Mouse (Mus musculus) left cerebral cortex, adult 11 months (tissue): ENCODE data around the gene Adcy9.
"Not testable (repeated sequence)": the region's sequence is repeated elsewhere in the genome, so short reads cannot be mapped to it uniquely, and the experiment has no call there.

Experiments used
- DNase-seq: peaks from one replicate; pipeline ENCODE4 v3.0.0; 2022; ENCODE audit warnings: low spot score

Gene Adcy9

GRCm38 (mm10) chr16:4381487-4381886, 38.8 kb downstream of the Adcy9 start:
- no peak for DNase-seq

GRCm38 (mm10) chr16:4378788-4379187, 41.5 kb downstream of the Adcy9 start:
- DNase-seq = no peak

GRCm38 (mm10) chr16:4377556-4377955, 42.7 kb downstream of the Adcy9 start:
- DNase-seq = no peak

- DNase-seq = no peak
Observed at GRCm38 (mm10) chr16:4374780-4375380, 45.4 kb downstream of the Adcy9 start.

GRCm38 (mm10) chr16:4374270-4374669, 46.0 kb downstream of the Adcy9 start:
- no peak for DNase-seq

- DNase-seq = no peak
Observed at GRCm38 (mm10) chr16:4371039-4371438, 49.3 kb downstream of the Adcy9 start.

- no peak for DNase-seq
Observed at GRCm38 (mm10) chr16:4370141-4370541, 50.2 kb downstream of the Adcy9 start.

- no peak for DNase-seq
Observed at GRCm38 (mm10) chr16:4367930-4368329, 52.4 kb downstream of the Adcy9 start.

- DNase-seq = no peak
Observed at GRCm38 (mm10) chr16:4367291-4367690, 53.0 kb downstream of the Adcy9 start.

- DNase-seq = no peak
Observed at GRCm38 (mm10) chr16:4366671-4367070, 53.6 kb downstream of the Adcy9 start.

- no peak for DNase-seq
Observed at GRCm38 (mm10) chr16:4363341-4364116, 56.8 kb downstream of the Adcy9 start.

- no peak for DNase-seq
Observed at GRCm38 (mm10) chr16:4355260-4356043, 64.8 kb downstream of the Adcy9 start.

GRCm38 (mm10) chr16:4342579-4342978, 77.7 kb downstream of the Adcy9 start:
- no peak for DNase-seq

- DNase-seq = no peak
Observed at GRCm38 (mm10) chr16:4341316-4342062, 78.8 kb downstream of the Adcy9 start.

GRCm38 (mm10) chr16:4339216-4339615, 81.1 kb downstream of the Adcy9 start:
- DNase-seq = not testable (repeated sequence)

GRCm38 (mm10) chr16:4337269-4337668, 83.0 kb downstream of the Adcy9 start:
- no peak for DNase-seq

- no peak for DNase-seq
Observed at GRCm38 (mm10) chr16:4333788-4334187, 86.5 kb downstream of the Adcy9 start.

GRCm38 (mm10) chr16:4333371-4333770, 86.9 kb downstream of the Adcy9 start:
- no peak for DNase-seq

GRCm38 (mm10) chr16:4327081-4327480, 93.2 kb downstream of the Adcy9 start:
- DNase-seq = no peak

- no peak for DNase-seq
Observed at GRCm38 (mm10) chr16:4325801-4326200, 94.5 kb downstream of the Adcy9 start.

- DNase-seq = no peak
Observed at GRCm38 (mm10) chr16:4324967-4325366, 95.3 kb downstream of the Adcy9 start.

- no peak for DNase-seq
Observed at GRCm38 (mm10) chr16:4320856-4321255, 99.4 kb downstream of the Adcy9 start.
